Mouse (Mus musculus): ENCODE measurements around the gene Gadd45gip1.

GRCm38 (mm10) chr8:84844397-84845070 is 13.2 kb downstream of the Gadd45gip1 start:
- TF ChIP-seq CTCF (IDR thresholded peaks at IDR 0.05; ENCODE audit: borderline replicate concordance, insufficient read depth, low read depth, low read length) (no peak), POLR2A (IDR thresholded peaks at IDR 0.05; ENCODE audit: borderline replicate concordance, insufficient read depth, low read length) (no peak)
